Mouse (Mus musculus) gastrocnemius, postnatal 10 days (tissue): ENCODE measurements around the gene Mapk1. TPM values are rescaled to one million over a fixed set of nuclear protein-coding genes. Genes with fewer than 3 reads are reported as not detected.

Experiments used
- DNase-seq: peaks from one replicate; pipeline ENCODE4 v3.0.0; 2021; ENCODE audit warnings: mixed read lengths
- total RNA-seq, 2 experiments: library from RNA; stranded (reverse); gene quantifications; 2 replicates each; pipeline ENCODE4 v1.2.3; 2021

Gene Mapk1
- total RNA-seq, 2 experiments from 2014 or later, result 107 to 114 TPM

GRCm38 (mm10) chr16:17082121-17082792 is 99.1 kb downstream of the Mapk1 start:
- no peak for DNase-seq

GRCm38 (mm10) chr16:17085636-17086035 is 102.5 kb downstream of the Mapk1 start:
- no peak for DNase-seq

GRCm38 (mm10) chr16:17086241-17086640 is 103.1 kb downstream of the Mapk1 start:
- DNase-seq, result no peak

- no peak for DNase-seq
These were observed 103.5 kb downstream of the Mapk1 start for GRCm38 (mm10) chr16:17086669-17087193.

GRCm38 (mm10) chr16:17088346-17088745 is 105.2 kb downstream of the Mapk1 start:
- no peak for DNase-seq

GRCm38 (mm10) chr16:17096938-17097337 is 113.8 kb downstream of the Mapk1 start:
- DNase-seq, result no peak

Other genes with a start within 250 kb of the Mapk1 start
- gene Spag6l, start 153.9 kb upstream of the Mapk1 start, total RNA-seq, result not detected
- 1 to 10 TPM in 1 of 2 experiments, not detected in 1; 1.2 TPM for gene Igll1, start 119.4 kb upstream of the Mapk1 start, total RNA-seq
- 10 to 100 TPM; 20.4 to 28.5 TPM for gene Top3b, start 112.6 kb upstream of the Mapk1 start, total RNA-seq
- under 1 TPM in 1 of 2 experiments, not detected in 1; 0.72 TPM for gene Vpreb1, start 112.5 kb upstream of the Mapk1 start, total RNA-seq
- gene Ppm1f, start 86.9 kb upstream of the Mapk1 start, total RNA-seq, result 10 to 100 TPM; 18.4 to 24.9 TPM
- gene Ypel1, start 86.3 kb downstream of the Mapk1 start, total RNA-seq, result 1 to 10 TPM; 1.6 to 3.1 TPM
- gene Ppil2, start 127.9 kb downstream of the Mapk1 start, total RNA-seq, result 10 to 100 TPM; 31.4 to 39.7 TPM
- 1 to 10 TPM in 1 of 2 experiments, not detected in 1; 1.3 TPM for gene 2610318N02Rik, start 141.8 kb downstream of the Mapk1 start, total RNA-seq
- 1 to 10 TPM; 4.4 to 5.3 TPM for gene Sdf2l1, start 149.0 kb downstream of the Mapk1 start, total RNA-seq
- gene Ydjc, start 161.2 kb downstream of the Mapk1 start, total RNA-seq, result 1 to 10 TPM in 1 of 2 experiments, under 1 TPM in 1; 0.61 to 1.2 TPM
- gene Ccdc116, start 163.8 kb downstream of the Mapk1 start, total RNA-seq, result under 1 TPM; 0.29 to 0.54 TPM
- 100 to 1,000 TPM; 163 to 166 TPM for gene Ube2l3, start 219.3 kb downstream of the Mapk1 start, total RNA-seq
- gene Rimbp3, start 225.2 kb downstream of the Mapk1 start, total RNA-seq, result under 1 TPM; 0.11 to 0.19 TPM